In genomic region chr13:81136652-81137422, GRCm38 (mm10) we compare ENCODE assay signal across 8 mouse cellular contexts.
DNase-seq lines count a peak whose midpoint lies in the region; ATAC-seq and TF ChIP-seq lines count a peak whose summit lies in the region.

No protein-coding gene starts in this region.

- H3K9ac ChIP-seq in stomach, postnatal 0 days (ENCODE audit: low read length) = 0 out of 2 replicates have a peak overlapping the region, but pooled peaks have one; percentile 18

- peak; percentile 58 for ATAC-seq in frontal cortex, adult (ENCODE audit: low TSS enrichment)
- ATAC-seq in stomach, postnatal 0 days (ENCODE audit: low FRiP score, low TSS enrichment) = peak; percentile 95

- H3K4me1 ChIP-seq in lung, adult 2 months (ENCODE audit: control insufficient read depth, insufficient read depth, low read length) = peaks cover 30% of the 10 kb centered on the region
- H3K4me1 ChIP-seq in stomach, postnatal 0 days (replicated peaks; ENCODE audit: control insufficient read depth, insufficient read depth) = peaks cover 8% of the 10 kb centered on the region
- peaks cover 25% of the 10 kb centered on the region for H3K4me1 ChIP-seq in hindbrain, embryonic 10.5 days (replicated peaks)

- H3K9me3 ChIP-seq in stomach, postnatal 0 days (ENCODE audit: control insufficient read depth, low read length) = no peaks in the 10 kb centered on the region
- no peaks in the 10 kb centered on the region for H3K9me3 ChIP-seq in hindbrain, embryonic 10.5 days

- peak overlapping the region; percentile 77 for H3K27ac ChIP-seq in stomach, postnatal 0 days (replicated peaks)
- no peak overlapping the region for H3K27ac ChIP-seq in hindbrain, embryonic 10.5 days

- H3K4me2 ChIP-seq in stomach, postnatal 0 days (replicated peaks; ENCODE audit: low read depth) = no peak overlapping the region

- H3K27me3 ChIP-seq in stomach, postnatal 0 days (ENCODE audit: control insufficient read depth, insufficient read depth, low read length) = no peaks in the 10 kb centered on the region
- no peaks in the 10 kb centered on the region for H3K27me3 ChIP-seq in hindbrain, embryonic 10.5 days (ENCODE audit: insufficient read depth, poor library complexity, severe bottlenecking)

- WGBS in lung, adult 2 months = 11% methylated on average over 11 of the region's 11 CpGs
- WGBS in stomach, postnatal 0 days = 12% methylated on average over 11 of the region's 11 CpGs
- 83% methylated on average over 11 of the region's 11 CpGs for WGBS in hindbrain, embryonic 10.5 days

- TF ChIP-seq POLR2A in lung, adult 2 months (IDR thresholded peaks at IDR 0.05; ENCODE audit: borderline replicate concordance, extremely low read depth, low read depth, low read length) = 0 out of 2 replicates have a peak, but pooled peaks have one; percentile 20

- TF ChIP-seq EP300 in stomach, postnatal 0 days (optimal IDR thresholded peaks at IDR 0.05) = peak; percentile 28

- TF ChIP-seq CTCF in lung, adult 2 months (IDR thresholded peaks at IDR 0.05; ENCODE audit: insufficient read depth, low read length) = no peak
- TF ChIP-seq CTCF in stomach, postnatal 0 days (IDR thresholded peaks at IDR 0.05; ENCODE audit: low read depth) = no peak

- intact Hi-C loops in gastrocnemius, postnatal 14 days (cut with DNase I; ENCODE audit: low total_unique reads) = no loop called here

- peak overlapping the region; percentile 43 for H3K4me3 ChIP-seq in lung, adult 2 months (replicated peaks; ENCODE audit: extremely low read depth, low read depth, low read length)
- no peak overlapping the region for H3K4me3 ChIP-seq in stomach, postnatal 0 days (ENCODE audit: low read depth, low read length)
- H3K4me3 ChIP-seq in hindbrain, embryonic 10.5 days = no peak overlapping the region

- DNase-seq in frontal cortex, postnatal 14 days (ENCODE audit: low spot score in 2 of 2) = no peak
- peak; percentile 42 for DNase-seq in Muller cell, postnatal 12 days (ENCODE audit: inconsistent ontology term)
- DNase-seq in gastrocnemius, postnatal 14 days = peak; percentile 36
- peak; percentile 63 for DNase-seq in kidney, adult 9 months
- peak; percentile 54 for DNase-seq in lung, adult 2 months
- DNase-seq in stomach, postnatal 0 days (ENCODE audit: low spot score) = peak; percentile 49
- no peak for DNase-seq in hindbrain, embryonic 10.5 days (ENCODE audit: low spot score)

- no peaks in the 10 kb centered on the region for H3K36me3 ChIP-seq in stomach, postnatal 0 days (ENCODE audit: control insufficient read depth, insufficient read depth, low read length)
- H3K36me3 ChIP-seq in hindbrain, embryonic 10.5 days = 0 out of 2 replicates have a peak, but pooled peaks cover 4% of the 10 kb centered on the region

Comparison
In these comparisons a context has a peak if more than half of its experiments do, and no peak if none do; other contexts are left out.
1. DNase-seq: peak in Muller cell, postnatal 12 days (single experiment), gastrocnemius, postnatal 14 days (single experiment), kidney, adult 9 months (single experiment), lung, adult 2 months (single experiment) and stomach, postnatal 0 days (single experiment); none in frontal cortex, postnatal 14 days (0 of 2) and hindbrain, embryonic 10.5 days (single experiment).